Mouse (Mus musculus) spleen, adult 2 months (tissue): ENCODE data around the gene Gm20379.

Source experiments
- CTCF ChIP-seq: fragments of 200-500 bp; IDR thresholded peaks from 2 replicates; pipeline ENCODE4 v1.5.1; 2011; ENCODE audit warnings: mild to moderate bottlenecking, inconsistent platforms; ENCODE audit not compliant: insufficient read depth, insufficient read length, insufficient replicate concordance; ENCODE audit errors: extremely low read depth
- POLR2A ChIP-seq: fragments of 200-500 bp; IDR thresholded peaks from 2 replicates; pipeline ENCODE4 v1.6.1; 2011; ENCODE audit warnings: low read depth, low read length, inconsistent platforms

- no peak for TF ChIP-seq CTCF
- no peak for TF ChIP-seq POLR2A
Measured at GRCm38 (mm10) chr13:92328000-92328399, 22.2 kb downstream of the Gm20379 start.
